Mouse (Mus musculus): ENCODE results near the gene Rtn4r. TPM values are rescaled to one million over a fixed set of nuclear protein-coding genes. Genes with fewer than 3 reads are reported as not detected.

Gene Rtn4r
- polyA plus RNA-seq, 1 experiment from 2014 or later = 9.9 TPM

DNA sequence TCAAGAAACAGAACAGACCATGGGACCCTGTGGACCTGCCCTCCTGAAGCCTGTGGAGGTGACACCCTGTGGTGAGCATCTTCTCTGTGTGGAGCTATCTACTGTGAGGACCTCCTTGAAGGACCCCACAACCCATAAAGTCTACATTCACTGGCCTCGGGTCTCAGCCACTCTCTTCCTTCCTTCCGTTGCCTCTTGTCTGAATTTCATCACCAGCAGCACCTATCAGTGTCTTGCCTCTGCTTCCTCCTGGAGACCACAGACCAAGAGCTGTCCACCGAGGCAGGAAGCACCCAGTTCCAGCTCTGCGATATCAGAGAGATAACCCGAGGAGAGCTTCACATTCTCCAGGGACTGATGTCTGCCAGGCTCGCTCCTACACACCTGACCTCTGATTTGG lies 31.8 kb downstream of the Rtn4r start:
- H3K4me1 ChIP-seq (replicated peaks) = peaks cover 63% of the 10 kb centered on the region

DNA sequence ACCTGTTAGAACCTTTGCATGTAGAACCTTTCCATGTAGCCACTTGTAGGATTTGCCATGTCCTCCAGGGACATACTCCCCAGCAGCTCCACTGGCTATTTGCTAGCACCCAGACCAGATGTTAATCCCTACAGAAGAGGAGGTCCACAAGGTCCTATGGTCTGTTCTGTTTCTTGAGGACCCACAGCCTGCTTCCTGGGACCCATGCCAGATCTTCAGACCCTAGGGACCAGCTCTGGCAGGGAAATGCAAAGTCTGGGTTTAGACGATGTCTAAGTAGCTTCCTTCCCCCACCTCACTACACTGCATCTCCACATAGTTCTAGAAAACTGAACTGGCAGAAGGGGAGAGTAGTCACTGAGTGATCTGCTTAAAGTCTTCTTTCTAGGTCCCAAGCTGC lies 32.3 kb downstream of the Rtn4r start:
- peaks cover 6% of the 10 kb centered on the region; the same call in 1 of the 2 replicates for H3K27me3 ChIP-seq
- no peaks in the 10 kb centered on the region for H3K36me3 ChIP-seq
- H3K27ac ChIP-seq = no peak overlapping the region
- WGBS = 61% methylated on average over 1 of the region's 1 CpGs
- H3K4me3 ChIP-seq (replicated peaks) = no peak overlapping the region
- H3K4me1 ChIP-seq (replicated peaks) = peaks cover 57% of the 10 kb centered on the region
- no peak for ATAC-seq (ENCODE audit: insufficient number of reproducible peaks, insufficient read depth, low FRiP score, low TSS enrichment, low read depth)
- no peak overlapping the region for H3K9ac ChIP-seq (replicated peaks)
- no peak overlapping the region for H3K4me2 ChIP-seq
- no peaks in the 10 kb centered on the region for H3K9me3 ChIP-seq

More for the DNA sequence above, 31.8 kb downstream of the Rtn4r start:
- no peaks in the 10 kb centered on the region for H3K9me3 ChIP-seq
- no peak overlapping the region for H3K4me2 ChIP-seq
- H3K9ac ChIP-seq (replicated peaks) = no peak overlapping the region
- no peak overlapping the region for H3K27ac ChIP-seq
- H3K36me3 ChIP-seq = no peaks in the 10 kb centered on the region
- WGBS = 86% methylated on average over 6 of the region's 6 CpGs
- H3K4me3 ChIP-seq (replicated peaks) = no peak overlapping the region
- H3K27me3 ChIP-seq = peaks cover 6% of the 10 kb centered on the region; the same call in 1 of the 2 replicates
- no peak for ATAC-seq (ENCODE audit: insufficient number of reproducible peaks, insufficient read depth, low FRiP score, low TSS enrichment, low read depth)

DNA sequence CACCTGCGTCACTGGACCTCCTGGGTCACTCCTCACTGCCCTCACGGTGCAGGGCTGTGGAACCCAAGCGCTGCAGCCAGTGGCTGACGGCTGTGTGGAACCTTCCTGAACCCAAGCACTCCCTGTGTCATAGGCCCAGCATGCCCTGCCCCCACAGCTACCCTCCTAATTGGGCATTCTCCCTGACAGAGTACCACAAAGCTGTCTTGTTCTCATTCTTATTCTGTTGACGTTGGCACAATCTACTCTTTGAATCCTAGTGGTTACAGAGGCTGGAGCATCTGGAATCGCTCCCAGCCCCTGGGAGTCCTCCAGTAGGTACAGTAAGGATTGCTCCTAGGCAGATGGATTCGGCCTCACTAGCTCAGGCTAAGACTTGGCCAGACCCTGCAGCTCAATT lies 33.1 kb downstream of the Rtn4r start:
- Histone ChIP-seq H3K36me3 (no peaks in the 10 kb centered on the region), H3K4me2 (no peak overlapping the region), H3K27me3 (peaks cover 6% of the 10 kb centered on the region; the same call in 1 of the 2 replicates), H3K27ac (no peak overlapping the region), H3K4me1 (replicated peaks) (peaks cover 50% of the 10 kb centered on the region), H3K9me3 (no peaks in the 10 kb centered on the region), H3K4me3 (replicated peaks) (no peak overlapping the region), H3K9ac (replicated peaks) (no peak overlapping the region)
- ATAC-seq (ENCODE audit: insufficient number of reproducible peaks, insufficient read depth, low FRiP score, low TSS enrichment, low read depth) = no peak
- 66% methylated on average over 7 of the region's 7 CpGs for WGBS

DNA sequence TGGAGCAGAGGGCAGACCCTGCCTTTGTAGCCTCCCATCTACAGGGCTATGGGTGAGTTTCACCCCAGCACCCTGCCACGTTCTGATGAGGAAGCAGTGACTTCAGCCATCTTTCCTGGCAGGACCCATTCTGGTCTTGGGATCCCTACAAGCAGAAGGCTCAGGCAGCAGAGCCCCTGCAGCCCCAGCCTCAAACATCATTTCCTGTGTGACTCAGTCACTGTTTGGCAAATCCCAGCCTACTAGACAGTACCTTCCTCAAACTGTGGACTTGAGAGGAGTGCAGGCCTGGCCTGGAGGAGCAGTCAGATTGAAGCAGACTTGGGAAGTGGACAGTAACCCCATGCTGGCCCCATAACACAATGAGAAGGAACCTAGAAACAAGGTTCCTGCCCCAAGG lies 33.7 kb downstream of the Rtn4r start:
- peaks cover 6% of the 10 kb centered on the region; the same call in 1 of the 2 replicates for H3K27me3 ChIP-seq
- H3K4me2 ChIP-seq = no peak overlapping the region
- no peak overlapping the region for H3K4me3 ChIP-seq (replicated peaks)
- 0 out of 2 replicates have a peak overlapping the region, but pooled peaks have one; percentile 7 for H3K27ac ChIP-seq
- 65% methylated on average over 1 of the region's 1 CpGs for WGBS
- no peak overlapping the region for H3K9ac ChIP-seq (replicated peaks)
- no peak for ATAC-seq (ENCODE audit: insufficient number of reproducible peaks, insufficient read depth, low FRiP score, low TSS enrichment, low read depth)
- peaks cover 51% of the 10 kb centered on the region for H3K4me1 ChIP-seq (replicated peaks)
- H3K9me3 ChIP-seq = no peaks in the 10 kb centered on the region
- H3K36me3 ChIP-seq = no peaks in the 10 kb centered on the region

DNA sequence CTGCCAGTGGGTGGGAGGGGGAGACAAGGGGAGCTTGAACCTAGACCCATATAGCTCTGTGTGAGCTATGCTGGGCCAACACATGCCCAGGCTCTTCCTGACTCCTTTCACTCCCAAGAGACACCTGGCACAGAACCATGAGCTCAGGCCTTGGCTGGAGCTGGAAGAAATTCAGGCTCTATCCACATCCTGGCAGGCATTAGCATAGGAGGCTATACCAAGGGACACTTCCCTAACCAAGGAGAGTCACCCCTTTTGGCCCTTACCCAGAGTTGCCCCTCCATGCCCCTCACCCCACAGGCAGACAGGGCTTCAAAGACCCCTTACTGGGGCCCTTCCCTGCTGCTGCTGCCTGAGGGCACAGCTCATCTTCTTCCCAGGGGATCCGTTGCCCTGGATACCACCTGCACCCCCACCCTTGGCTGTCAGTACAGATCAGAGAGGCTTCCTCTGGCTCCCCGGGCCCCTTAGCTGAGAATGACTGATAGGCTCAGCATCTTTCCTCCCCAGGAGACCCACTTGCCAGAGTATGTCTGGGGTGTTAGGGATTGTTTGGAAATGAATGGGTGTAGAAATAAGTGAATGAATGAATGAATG lies 37.3 kb downstream of the Rtn4r start:
- H3K27ac ChIP-seq = no peak overlapping the region
- no peaks in the 10 kb centered on the region for H3K9me3 ChIP-seq
- no peak overlapping the region for H3K4me3 ChIP-seq (replicated peaks)
- H3K4me1 ChIP-seq (replicated peaks) = peaks cover 40% of the 10 kb centered on the region
- H3K9ac ChIP-seq (replicated peaks) = no peak overlapping the region
- ATAC-seq (ENCODE audit: insufficient number of reproducible peaks, insufficient read depth, low FRiP score, low TSS enrichment, low read depth) = no peak
- H3K36me3 ChIP-seq = no peaks in the 10 kb centered on the region
- 38% methylated on average over 2 of the region's 2 CpGs for WGBS
- peaks cover 6% of the 10 kb centered on the region; the same call in 1 of the 2 replicates for H3K27me3 ChIP-seq
- no peak overlapping the region for H3K4me2 ChIP-seq

DNA sequence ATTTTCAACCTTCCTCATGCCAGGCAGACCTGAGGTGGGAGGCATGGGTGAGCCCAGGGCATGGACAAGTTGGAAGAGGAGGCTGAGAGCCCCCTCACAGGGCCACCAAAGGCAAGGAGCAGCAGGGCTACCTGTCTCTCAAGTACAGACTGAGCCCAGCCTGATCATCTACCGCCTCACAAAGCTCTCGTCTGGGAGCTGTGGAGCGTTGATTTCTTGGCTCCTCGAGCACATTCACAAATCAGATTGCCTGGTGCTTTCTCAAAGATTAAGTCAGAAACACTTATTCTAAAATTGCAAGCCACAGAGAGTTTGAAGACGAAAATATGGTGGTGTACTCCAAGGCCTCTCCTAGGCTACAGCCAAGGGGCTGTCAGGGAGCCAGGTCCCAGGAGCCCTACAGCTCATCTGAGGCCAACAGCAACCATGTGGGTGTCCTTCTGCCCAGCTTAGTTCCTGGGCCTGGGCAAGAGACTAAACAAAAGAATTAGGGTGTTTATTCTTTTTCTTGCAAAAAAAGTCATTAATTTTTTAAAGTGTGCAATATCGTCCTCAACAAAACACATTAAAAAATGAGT lies 39.3 kb downstream of the Rtn4r start:
- Histone ChIP-seq H3K27ac (no peak overlapping the region), H3K4me2 (no peak overlapping the region), H3K9me3 (no peaks in the 10 kb centered on the region), H3K4me1 (replicated peaks) (peaks cover 25% of the 10 kb centered on the region), H3K4me3 (replicated peaks) (no peak overlapping the region), H3K27me3 (peaks cover 6% of the 10 kb centered on the region; the same call in 1 of the 2 replicates), H3K36me3 (no peaks in the 10 kb centered on the region), H3K9ac (replicated peaks) (no peak overlapping the region)
- ATAC-seq (ENCODE audit: insufficient number of reproducible peaks, insufficient read depth, low FRiP score, low TSS enrichment, low read depth) = no peak
- 86% methylated on average over 6 of the region's 6 CpGs for WGBS

DNA sequence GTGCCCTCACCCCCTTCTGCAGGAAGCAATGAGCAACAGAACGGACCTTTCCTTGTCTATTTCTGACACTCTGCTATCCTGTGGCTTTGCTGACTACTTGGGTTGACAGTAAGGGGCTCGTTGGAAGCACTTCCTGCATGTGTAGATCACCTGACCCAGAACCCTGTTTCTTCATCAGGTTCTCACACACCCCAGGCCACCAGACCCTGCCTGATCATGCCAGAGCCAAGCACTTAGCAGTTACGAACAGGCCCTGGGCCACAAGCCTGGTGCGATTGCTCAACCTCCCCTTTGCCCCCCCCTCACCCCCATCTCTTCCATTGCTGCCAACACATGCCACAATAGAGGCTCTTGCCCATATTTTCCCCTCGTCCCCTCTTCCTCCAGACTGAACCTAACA lies 41.7 kb downstream of the Rtn4r start:
- WGBS = 69% methylated on average over 5 of the region's 5 CpGs
- H3K27ac ChIP-seq = no peak overlapping the region
- H3K36me3 ChIP-seq = no peaks in the 10 kb centered on the region
- ATAC-seq (ENCODE audit: insufficient number of reproducible peaks, insufficient read depth, low FRiP score, low TSS enrichment, low read depth) = no peak
- H3K27me3 ChIP-seq = peaks cover 12% of the 10 kb centered on the region; the same call in 1 of the 2 replicates
- no peak overlapping the region for H3K4me2 ChIP-seq
- no peak overlapping the region for H3K9ac ChIP-seq (replicated peaks)
- no peaks in the 10 kb centered on the region for H3K9me3 ChIP-seq
- peaks cover 6% of the 10 kb centered on the region; the same call in 1 of the 2 replicates for H3K4me1 ChIP-seq (replicated peaks)
- no peak overlapping the region for H3K4me3 ChIP-seq (replicated peaks)

DNA sequence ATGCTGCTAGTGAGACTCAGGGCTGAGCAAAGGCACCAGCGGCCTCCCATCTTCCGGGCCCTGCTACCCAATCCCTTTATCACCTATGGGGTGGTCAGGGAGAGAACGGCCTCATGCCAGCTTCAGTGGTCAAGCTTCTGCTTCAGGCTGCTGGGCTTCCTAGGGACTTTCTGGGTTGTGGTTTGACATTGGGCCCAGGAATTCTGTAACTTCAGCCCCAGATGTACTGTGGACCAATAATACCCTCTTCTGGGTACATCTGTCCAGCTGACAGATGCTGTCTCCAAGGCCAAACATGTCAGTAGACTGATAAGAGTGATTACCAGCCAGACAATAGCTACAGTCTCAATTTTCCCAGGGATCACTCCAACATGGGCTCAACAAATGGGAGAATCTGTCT lies 42.3 kb downstream of the Rtn4r start:
- H3K4me1 ChIP-seq (replicated peaks) = peaks cover 6% of the 10 kb centered on the region; the same call in 1 of the 2 replicates
- no peak for ATAC-seq (ENCODE audit: insufficient number of reproducible peaks, insufficient read depth, low FRiP score, low TSS enrichment, low read depth)
- no peaks in the 10 kb centered on the region for H3K9me3 ChIP-seq
- H3K4me2 ChIP-seq = no peak overlapping the region
- H3K36me3 ChIP-seq = no peaks in the 10 kb centered on the region
- no peak overlapping the region for H3K27ac ChIP-seq
- no peak overlapping the region for H3K9ac ChIP-seq (replicated peaks)
- H3K4me3 ChIP-seq (replicated peaks) = no peak overlapping the region
- H3K27me3 ChIP-seq = peaks cover 12% of the 10 kb centered on the region; the same call in 1 of the 2 replicates
- 92% methylated on average over 3 of the region's 3 CpGs for WGBS

DNA sequence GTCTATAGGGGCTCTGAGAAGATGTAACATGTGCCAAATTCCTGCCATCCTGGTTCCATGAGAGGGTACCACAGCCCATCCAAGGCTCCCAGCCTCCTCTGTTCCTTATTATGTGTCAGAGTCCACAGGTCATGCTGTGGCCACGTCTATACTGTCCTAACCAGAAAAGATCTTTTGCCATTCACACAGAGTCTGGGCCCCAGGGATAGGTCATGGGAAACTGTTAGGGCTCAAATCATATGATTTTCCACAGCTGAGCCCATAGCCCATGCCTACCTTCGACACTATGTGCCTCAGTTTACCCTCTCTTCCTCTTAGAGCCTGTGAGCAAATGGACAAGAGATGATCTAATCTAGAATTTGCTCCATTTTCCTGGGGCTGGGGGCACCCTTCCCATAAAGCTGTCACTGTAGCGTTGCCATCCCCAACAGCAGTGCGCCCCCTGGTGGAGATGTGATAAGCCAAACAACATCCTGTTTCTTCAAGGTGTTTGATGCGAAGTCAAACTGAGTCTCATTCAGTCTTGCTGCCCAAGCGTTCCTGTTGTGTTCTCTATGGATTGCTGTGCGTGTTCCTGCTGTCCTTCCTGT lies 44.9 kb downstream of the Rtn4r start:
- no peak for ATAC-seq (ENCODE audit: insufficient number of reproducible peaks, insufficient read depth, low FRiP score, low TSS enrichment, low read depth)
- Histone ChIP-seq H3K36me3 (no peaks in the 10 kb centered on the region), H3K4me2 (no peak overlapping the region), H3K27ac (no peak overlapping the region), H3K4me1 (replicated peaks) (peaks cover 17% of the 10 kb centered on the region), H3K9ac (replicated peaks) (no peak overlapping the region), H3K9me3 (no peaks in the 10 kb centered on the region), H3K27me3 (peaks cover 12% of the 10 kb centered on the region; the same call in 1 of the 2 replicates), H3K4me3 (replicated peaks) (no peak overlapping the region)
- 11% methylated on average over 7 of the region's 7 CpGs for WGBS

DNA sequence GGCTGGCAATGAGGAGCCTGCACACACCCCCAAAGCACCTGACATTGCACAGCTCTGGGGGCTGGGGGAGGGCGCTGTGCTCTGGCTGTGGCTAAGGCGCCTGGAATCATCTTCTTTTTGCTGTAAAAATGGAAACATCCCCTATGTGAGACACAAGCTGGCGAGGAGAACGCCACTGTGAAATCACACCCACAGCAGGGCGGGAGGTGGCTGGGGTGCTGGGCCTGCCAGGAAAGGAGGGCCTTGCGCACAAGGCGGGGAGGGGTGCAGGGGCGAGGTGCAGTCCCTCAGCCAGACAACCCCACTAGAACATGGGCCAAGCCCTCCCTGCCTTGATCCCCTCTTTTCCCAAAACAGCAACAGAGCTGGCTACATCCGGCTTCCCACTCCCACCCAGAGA lies 45.8 kb downstream of the Rtn4r start:
- Histone ChIP-seq H3K36me3 (no peaks in the 10 kb centered on the region), H3K27ac (no peak overlapping the region), H3K9me3 (no peaks in the 10 kb centered on the region), H3K9ac (replicated peaks) (no peak overlapping the region), H3K4me3 (replicated peaks) (no peak overlapping the region), H3K27me3 (peaks cover 17% of the 10 kb centered on the region; the same call in 1 of the 2 replicates), H3K4me2 (no peak overlapping the region), H3K4me1 (replicated peaks) (peaks cover 17% of the 10 kb centered on the region)
- no peak for ATAC-seq (ENCODE audit: insufficient number of reproducible peaks, insufficient read depth, low FRiP score, low TSS enrichment, low read depth)
- 82% methylated on average over 9 of the region's 9 CpGs for WGBS

DNA sequence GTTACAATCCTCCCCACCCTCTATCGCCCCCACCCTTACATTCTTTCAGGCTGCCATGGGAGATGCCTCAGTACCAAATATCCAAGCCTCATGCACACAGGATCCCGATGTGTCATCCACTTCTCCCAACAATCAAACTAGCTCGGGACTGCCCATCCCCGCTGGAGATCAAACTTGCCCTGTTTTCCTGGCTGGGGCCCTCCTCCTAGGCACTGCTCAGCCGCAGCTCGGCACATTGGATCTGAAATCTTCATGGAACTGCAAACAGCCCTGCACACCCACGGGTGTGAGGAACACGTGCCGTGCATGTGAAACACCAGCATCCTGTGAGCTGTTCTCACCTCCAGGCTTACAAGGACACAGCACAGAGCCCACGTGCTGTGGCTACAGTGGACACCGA lies 46.3 kb downstream of the Rtn4r start:
- H3K9ac ChIP-seq (replicated peaks) = no peak overlapping the region
- H3K27me3 ChIP-seq = peaks cover 23% of the 10 kb centered on the region; the same call in 1 of the 2 replicates
- WGBS = 75% methylated on average over 11 of the region's 11 CpGs
- H3K9me3 ChIP-seq = no peaks in the 10 kb centered on the region
- no peak overlapping the region for H3K4me2 ChIP-seq
- H3K4me1 ChIP-seq (replicated peaks) = peaks cover 19% of the 10 kb centered on the region
- no peak overlapping the region for H3K4me3 ChIP-seq (replicated peaks)
- ATAC-seq (ENCODE audit: insufficient number of reproducible peaks, insufficient read depth, low FRiP score, low TSS enrichment, low read depth) = no peak
- H3K27ac ChIP-seq = no peak overlapping the region
- H3K36me3 ChIP-seq = no peaks in the 10 kb centered on the region

Measured in limb, embryonic 12.5 days (tissue).